Mouse (Mus musculus) bone marrow, adult 2 months (tissue): Measurements from ENCODE around the gene Wwc1. TPM values are rescaled to one million over a fixed set of nuclear protein-coding genes. Genes with fewer than 3 reads are reported as not detected.

Experiments used
- H3K27ac ChIP-seq: fragments of 200-500 bp; 2 replicates; pipeline ENCODE4 v1.5.1; 2012; ENCODE audit warnings: low read depth, mild to moderate bottlenecking, control low read depth, inconsistent platforms, low read length; ENCODE audit not compliant: control insufficient read depth, poor library complexity, insufficient read depth
- H3K4me1 ChIP-seq: fragments of 200-500 bp; 2 replicates; pipeline ENCODE4 v1.6.1; 2011; ENCODE audit warnings: low read length; ENCODE audit not compliant: control insufficient read depth, insufficient read depth
- H3K4me3 ChIP-seq: fragments of 200-500 bp; replicated peaks from 2 replicates; pipeline ENCODE3; 2011; ENCODE audit warnings: mild to moderate bottlenecking, low read depth, low read length, control low read depth; ENCODE audit not compliant: control insufficient read depth
- CTCF ChIP-seq: fragments of 200-500 bp; IDR thresholded peaks from 2 replicates; pipeline ENCODE4 v1.5.1; 2011; ENCODE audit warnings: low read length, control low read depth; ENCODE audit not compliant: control insufficient read depth, insufficient read depth
- POLR2A ChIP-seq: fragments of 200-500 bp; IDR thresholded peaks from 2 replicates; pipeline ENCODE4 v1.6.1; 2011; ENCODE audit warnings: low read depth, mild to moderate bottlenecking, control low read depth, low read length, borderline replicate concordance; ENCODE audit not compliant: control insufficient read depth
- WGBS: fragments of 180-500 bp; shearing (Covaris S2); methylation state at CpG from one replicate; pipeline ENCODE4 v1.1.7; 2018; 5-methylcytosine and 5-hydroxymethylcytosine counted together
- polyA plus RNA-seq: library from polyadenylated mRNA; stranded (reverse); fragments of >200 nt; gene quantifications from 2 replicates; pipeline ENCODE4 v1.2.4, GENCODE M21; 2011; ENCODE audit warnings: low replicate concordance; ENCODE audit not compliant: missing spikeins, insufficient read depth, insufficient read length

Gene Wwc1
- polyA plus RNA-seq, 1 experiment, result 0.77 TPM

DNA sequence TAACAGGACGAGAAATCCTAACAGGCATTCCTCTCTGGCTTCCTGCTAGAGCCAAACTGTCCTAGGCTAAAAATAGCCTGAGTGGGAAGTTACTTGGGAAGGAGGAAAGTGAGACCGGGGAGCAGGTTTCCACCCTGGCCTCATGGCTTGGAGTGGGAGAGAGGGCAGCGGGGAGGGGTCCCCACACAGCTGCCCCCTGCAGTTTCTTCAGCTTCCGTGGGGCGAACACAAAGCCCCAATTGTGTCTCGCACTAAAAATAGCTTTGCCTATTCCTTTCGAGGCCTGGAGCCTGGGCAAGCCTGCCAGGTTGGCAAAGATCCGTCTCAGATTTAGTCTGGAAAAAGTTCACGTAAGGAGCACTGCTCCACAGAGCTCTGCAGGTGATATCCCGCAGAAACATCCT is 87.3 kb downstream of the Wwc1 start:
- 38% methylated on average over 10 of the region's 10 CpGs for WGBS

DNA sequence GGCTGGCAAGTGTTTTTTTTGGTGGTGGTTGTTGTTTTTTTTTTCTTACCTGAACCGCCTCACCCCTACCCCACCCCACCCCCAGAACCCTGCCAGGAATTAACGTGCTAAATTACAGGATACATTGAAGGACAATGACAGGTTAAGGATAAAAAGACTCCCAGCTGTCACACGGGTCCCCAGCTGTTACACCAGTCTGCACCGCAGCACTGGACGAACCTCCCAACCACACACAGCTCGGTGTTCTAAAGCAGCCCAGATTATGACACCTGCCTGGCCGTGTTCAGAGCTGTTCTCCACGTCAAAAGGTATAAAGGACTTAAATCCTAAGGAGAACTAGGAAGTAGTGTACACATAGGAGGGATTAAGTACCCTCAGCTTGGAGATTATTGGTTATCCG is 88.0 kb downstream of the Wwc1 start:
- H3K27ac ChIP-seq, result no peak overlapping the region
- no peaks in the 10 kb centered on the region for H3K4me1 ChIP-seq
- TF ChIP-seq CTCF (no peak), POLR2A (no peak)
- WGBS, result 70% methylated on average over 9 of the region's 9 CpGs
- no peak overlapping the region for H3K4me3 ChIP-seq

More for the DNA sequence above, 87.3 kb downstream of the Wwc1 start:
- no peak overlapping the region for H3K27ac ChIP-seq
- TF ChIP-seq POLR2A (no peak), CTCF (no peak)
- no peak overlapping the region for H3K4me3 ChIP-seq
- H3K4me1 ChIP-seq, result no peaks in the 10 kb centered on the region

DNA sequence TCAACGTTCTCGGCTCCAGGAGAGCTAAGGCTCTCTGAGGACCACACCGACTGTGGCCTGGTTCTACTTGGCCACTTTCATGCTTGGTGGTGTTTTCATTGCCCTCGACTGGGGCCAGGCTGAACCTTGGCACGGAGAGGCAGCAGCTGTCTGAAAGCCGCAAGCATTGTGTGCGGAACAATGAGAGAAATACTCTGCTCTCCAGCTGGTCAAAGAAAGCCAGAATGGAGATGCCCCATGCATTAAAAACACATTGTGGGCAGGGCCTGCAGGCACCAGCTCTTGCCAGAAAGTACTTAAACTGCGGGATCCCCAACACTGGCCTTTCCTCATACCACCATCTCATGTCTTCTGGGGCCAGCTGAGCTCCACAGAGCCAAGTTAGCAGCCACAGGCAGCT is 91.5 kb downstream of the Wwc1 start:
- 76% methylated on average over 8 of the region's 8 CpGs for WGBS
- no peak for TF ChIP-seq CTCF
- TF ChIP-seq POLR2A, result no peak
- H3K4me1 ChIP-seq, result no peaks in the 10 kb centered on the region

DNA sequence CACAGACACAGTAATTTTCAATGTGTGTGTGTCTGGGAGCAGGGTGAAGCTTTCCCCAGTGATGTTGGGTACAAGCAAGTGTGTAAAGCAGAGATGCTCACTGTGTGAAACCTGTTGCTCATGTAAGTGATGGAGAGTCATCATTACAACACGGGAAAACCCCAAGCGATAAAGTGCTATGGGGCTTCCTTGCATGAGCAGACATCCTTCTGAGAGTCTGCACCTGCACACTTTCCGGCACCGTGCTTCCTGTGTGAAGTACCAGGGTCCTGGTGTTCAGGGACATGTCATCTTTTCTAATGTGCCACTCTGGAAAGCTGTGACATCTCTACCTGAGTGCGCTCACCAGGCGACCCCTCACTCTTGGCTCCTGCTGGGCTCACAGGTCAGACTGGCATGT is 97.5 kb downstream of the Wwc1 start:
- no peak for TF ChIP-seq CTCF
- TF ChIP-seq POLR2A, result no peak
- Histone ChIP-seq H3K4me3 (no peak overlapping the region), H3K4me1 (no peaks in the 10 kb centered on the region), H3K27ac (no peak overlapping the region)
- whole genome bisulfite sequencing, result 87% methylated on average over 6 of the region's 6 CpGs

More for the DNA sequence above, 91.5 kb downstream of the Wwc1 start:
- H3K27ac ChIP-seq, result no peak overlapping the region
- no peak overlapping the region for H3K4me3 ChIP-seq

DNA sequence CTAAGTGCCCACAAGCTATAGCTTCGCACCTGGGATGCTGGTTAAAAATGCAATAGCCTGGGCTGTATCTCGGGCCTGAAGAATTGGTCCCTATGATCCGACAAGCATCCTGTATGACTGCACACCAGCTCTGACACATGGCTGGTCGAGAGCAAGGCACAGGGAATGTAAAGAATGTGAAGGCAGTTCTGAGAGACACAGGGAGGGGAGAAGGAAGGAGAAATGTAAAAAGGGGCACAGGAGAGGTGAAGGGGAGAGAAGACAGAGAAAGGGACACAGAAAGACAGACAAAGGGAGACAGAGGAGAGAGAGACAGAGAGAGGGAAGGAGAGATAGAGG is 101.8 kb downstream of the Wwc1 start:
- 70% methylated on average over 4 of the region's 4 CpGs for WGBS
- Histone ChIP-seq H3K27ac (no peak overlapping the region), H3K4me3 (no peak overlapping the region), H3K4me1 (no peaks in the 10 kb centered on the region)
- TF ChIP-seq POLR2A (no peak), CTCF (no peak)

DNA sequence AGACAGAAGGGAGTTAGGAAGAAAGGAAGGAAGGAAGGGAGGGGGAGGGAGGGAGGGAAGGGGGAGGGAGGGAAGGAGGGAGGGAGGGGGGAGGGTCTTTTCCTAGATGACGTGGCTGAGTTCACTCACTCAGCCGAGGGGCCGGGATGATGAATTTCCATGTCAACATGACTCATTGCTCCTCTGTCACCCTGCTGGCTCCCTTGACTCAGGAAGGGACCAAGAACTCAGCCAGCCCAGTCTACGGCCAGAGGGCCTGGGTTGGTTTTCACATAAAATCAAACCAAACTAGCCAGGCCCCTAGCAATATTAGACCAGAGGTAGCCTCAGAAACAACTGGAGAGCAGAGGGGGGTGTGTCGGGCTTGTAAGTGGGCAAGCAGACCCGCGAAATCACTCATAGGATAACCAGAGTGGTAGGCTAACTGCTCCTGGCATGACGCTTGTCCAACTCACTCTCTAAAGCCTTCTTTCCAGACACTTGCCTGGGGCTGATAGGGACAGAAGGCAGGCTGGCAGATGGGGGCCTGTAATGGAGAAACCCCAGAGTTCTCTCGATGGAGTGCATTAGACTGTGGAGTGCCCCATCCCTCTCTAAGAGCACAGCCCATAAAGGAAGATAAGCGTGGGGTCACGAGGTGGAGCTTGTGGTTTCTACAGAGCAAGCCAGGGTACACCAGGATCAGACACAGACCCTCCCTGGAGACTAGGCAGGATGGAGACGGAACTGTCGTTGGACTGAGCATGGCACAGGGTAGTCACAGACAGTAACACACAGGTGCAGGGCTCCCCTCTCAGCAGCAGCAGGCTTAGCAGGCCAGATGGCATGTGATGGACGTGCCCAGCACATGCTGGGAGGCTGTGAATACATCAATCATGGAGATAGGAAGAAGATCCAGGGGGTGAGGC is 102.4 kb downstream of the Wwc1 start:
- Histone ChIP-seq H3K27ac (no peak overlapping the region), H3K4me3 (no peak overlapping the region), H3K4me1 (no peaks in the 10 kb centered on the region)
- TF ChIP-seq POLR2A, result no peak
- no peak for TF ChIP-seq CTCF
- WGBS, result 60% methylated on average over 14 of the region's 14 CpGs

DNA sequence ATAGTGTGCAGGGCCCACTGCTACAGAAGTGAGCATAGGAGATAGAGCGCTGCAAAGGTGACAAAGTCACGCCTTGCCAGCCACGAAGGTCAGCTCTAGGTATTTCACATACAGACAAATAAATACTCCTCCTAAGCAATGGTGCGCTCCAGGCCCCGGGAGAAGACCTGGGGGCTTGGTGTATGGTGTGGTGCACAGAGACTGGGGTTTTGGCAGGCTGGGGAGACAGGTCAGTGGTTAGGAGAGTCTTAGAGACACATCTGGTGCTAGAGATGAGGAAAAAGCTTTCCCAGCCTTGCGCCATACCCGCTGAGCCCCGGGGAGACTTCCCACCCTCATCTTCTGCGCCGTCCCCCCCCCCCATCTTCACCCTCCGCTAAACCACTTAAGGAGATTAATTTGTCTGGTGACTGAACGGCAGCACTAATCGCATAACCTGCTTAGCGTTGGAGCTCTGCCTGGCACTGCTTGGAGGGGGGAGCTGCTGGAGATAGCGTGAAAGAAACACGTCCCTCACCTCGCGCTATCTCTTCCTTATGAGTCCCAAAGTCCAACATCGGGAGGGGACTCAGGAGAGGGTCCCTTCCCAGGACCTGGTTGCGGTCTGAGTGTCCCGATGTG is 106.6 kb downstream of the Wwc1 start:
- Histone ChIP-seq H3K27ac (no peak overlapping the region), H3K4me3 (no peak overlapping the region), H3K4me1 (no peaks in the 10 kb centered on the region)
- 68% methylated on average over 21 of the region's 21 CpGs for WGBS
- TF ChIP-seq POLR2A, result no peak
- TF ChIP-seq CTCF, result no peak

DNA sequence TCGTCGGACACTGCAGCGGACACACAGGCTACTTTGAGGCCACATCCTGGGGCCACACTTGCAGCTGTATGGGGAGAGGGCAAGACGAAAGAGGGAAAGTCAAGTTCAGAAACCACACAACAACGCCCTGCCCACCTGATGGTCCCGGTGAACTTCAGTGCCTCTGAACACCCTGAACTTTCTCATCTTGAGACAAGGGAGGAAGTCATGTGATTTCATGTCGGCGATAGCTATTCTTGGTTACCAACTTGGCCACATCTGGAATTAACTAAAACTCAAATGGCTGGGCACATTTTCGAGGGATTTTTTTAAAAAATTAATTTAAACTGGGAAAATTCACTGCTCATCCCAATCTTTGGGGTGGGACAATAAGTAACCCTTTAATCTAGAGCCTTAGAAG is 109.4 kb downstream of the Wwc1 start:
- Histone ChIP-seq H3K27ac (no peak overlapping the region), H3K4me1 (no peaks in the 10 kb centered on the region), H3K4me3 (no peak overlapping the region)
- WGBS, result 46% methylated on average over 9 of the region's 9 CpGs
- TF ChIP-seq POLR2A, result no peak
- TF ChIP-seq CTCF, result no peak

DNA sequence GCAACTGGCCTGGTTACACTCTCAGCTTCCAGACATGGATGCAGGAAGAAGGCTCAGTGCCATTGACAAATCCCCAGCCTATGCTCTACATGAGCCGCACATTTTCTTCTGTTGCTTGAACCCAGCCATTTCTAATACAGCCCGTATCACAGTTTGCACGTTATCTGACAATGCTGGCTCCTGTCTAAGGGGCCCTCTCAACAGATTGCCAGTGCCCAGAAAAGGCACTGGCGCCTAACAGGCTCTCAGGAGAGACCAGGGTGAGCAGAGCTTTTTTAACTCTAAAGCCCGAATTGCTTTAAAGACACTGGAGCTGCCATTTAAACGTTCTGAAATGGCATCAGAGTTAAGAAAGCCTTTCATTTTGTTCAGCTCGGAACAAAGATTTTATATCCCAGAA is 114.2 kb downstream of the Wwc1 start:
- H3K4me3 ChIP-seq, result no peak overlapping the region
- TF ChIP-seq POLR2A (no peak), CTCF (no peak)
- 73% methylated on average over 7 of the region's 7 CpGs for WGBS
- no peak overlapping the region for H3K27ac ChIP-seq
- H3K4me1 ChIP-seq, result no peaks in the 10 kb centered on the region
